Mouse (Mus musculus): ENCODE results near the gene Ush2a. TPM values are rescaled to one million over a fixed set of nuclear protein-coding genes. Genes with fewer than 3 reads are reported as not detected.
A peak's percentile ranks its signal among the peaks of the same experiment; 100 is the strongest.

Ush2a gene
- polyA plus RNA-seq, 1 experiment from 2014 or later: not detected

- WGBS: 45% methylated on average over 4 of the region's 4 CpGs
- ATAC-seq (ENCODE audit: insufficient read depth): no peak
- H3K4me1 ChIP-seq (ENCODE audit: insufficient read depth): no peaks in the 10 kb centered on the region
- no peak overlapping the region for H3K4me3 ChIP-seq (ENCODE audit: low read depth, low read length)
- H3K4me2 ChIP-seq: no peak overlapping the region
- no peak overlapping the region for H3K27ac ChIP-seq (ENCODE audit: low read depth)
- peak; percentile 69 for DNase-seq
- TF ChIP-seq CTCF (IDR thresholded peaks at IDR 0.05; ENCODE audit: low read depth): peak; percentile 74
- H3K9ac ChIP-seq: no peak overlapping the region
- no peaks in the 10 kb centered on the region for H3K36me3 ChIP-seq (ENCODE audit: insufficient read depth)
- no peaks in the 10 kb centered on the region for H3K9me3 ChIP-seq (ENCODE audit: low read depth, low read length)
- no peaks in the 10 kb centered on the region for H3K27me3 ChIP-seq (ENCODE audit: insufficient read depth, low read length)
Observed at GRCm38 (mm10) chr1:188633736-188634135, 371.9 kb downstream of the Ush2a start.

DNA sequence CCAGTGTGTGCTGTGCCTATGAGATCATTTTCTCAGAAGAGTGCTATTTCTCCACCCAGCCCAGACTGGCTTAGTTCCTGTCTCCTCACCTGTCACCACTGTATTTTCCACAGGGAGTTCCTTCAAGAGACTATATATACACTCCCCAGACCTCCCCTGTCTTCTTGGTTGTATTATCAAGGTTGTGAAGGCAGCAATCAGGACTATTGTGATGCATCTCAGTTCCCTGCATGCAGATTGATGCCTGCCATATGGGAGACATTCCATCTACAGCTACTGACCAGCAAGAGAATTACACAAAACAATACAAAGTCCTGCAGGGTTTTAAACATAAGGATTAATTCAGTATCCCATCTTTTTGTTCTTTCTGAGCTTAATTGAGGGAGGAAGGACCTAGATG is 377.8 kb downstream of the Ush2a start:
- no peak overlapping the region for H3K4me3 ChIP-seq (ENCODE audit: low read depth, low read length)
- no peak for TF ChIP-seq CTCF (IDR thresholded peaks at IDR 0.05; ENCODE audit: low read depth)
- no peaks in the 10 kb centered on the region for H3K27me3 ChIP-seq (ENCODE audit: insufficient read depth, low read length)
- no peak overlapping the region for H3K9ac ChIP-seq
- ATAC-seq (ENCODE audit: insufficient read depth) (no peak), DNase-seq (no peak)
- no peak overlapping the region for H3K27ac ChIP-seq (ENCODE audit: low read depth)
- no peaks in the 10 kb centered on the region for H3K9me3 ChIP-seq (ENCODE audit: low read depth, low read length)
- no peaks in the 10 kb centered on the region for H3K36me3 ChIP-seq (ENCODE audit: insufficient read depth)
- H3K4me1 ChIP-seq (ENCODE audit: insufficient read depth): no peaks in the 10 kb centered on the region
- no peak overlapping the region for H3K4me2 ChIP-seq

DNA sequence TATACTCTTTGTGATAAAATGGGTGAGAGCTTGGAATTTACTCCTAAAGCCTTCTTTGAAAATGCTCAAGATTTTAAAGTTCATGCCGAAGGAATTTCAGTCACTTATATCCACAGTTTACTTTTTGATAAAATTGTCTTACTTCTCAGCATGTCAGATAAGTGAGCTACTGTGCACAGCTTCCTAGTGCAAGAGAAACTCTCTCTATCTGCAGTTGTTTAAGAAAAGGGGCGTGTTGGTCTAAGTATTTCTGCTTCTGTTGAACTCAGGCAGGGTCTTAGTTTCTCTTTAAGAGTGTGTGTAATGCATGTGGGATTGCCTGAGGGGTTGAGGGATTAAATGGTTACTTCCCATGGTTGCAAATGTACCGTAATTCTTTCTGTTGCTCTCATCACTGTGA is 381.3 kb downstream of the Ush2a start:
- Histone ChIP-seq H3K9me3 (ENCODE audit: low read depth, low read length) (no peaks in the 10 kb centered on the region), H3K4me3 (ENCODE audit: low read depth, low read length) (no peak overlapping the region), H3K27me3 (ENCODE audit: insufficient read depth, low read length) (no peaks in the 10 kb centered on the region), H3K9ac (no peak overlapping the region), H3K4me2 (no peak overlapping the region), H3K36me3 (ENCODE audit: insufficient read depth) (no peaks in the 10 kb centered on the region), H3K27ac (ENCODE audit: low read depth) (peak overlapping the region; percentile 56), H3K4me1 (ENCODE audit: insufficient read depth) (no peaks in the 10 kb centered on the region)
- ATAC-seq (ENCODE audit: insufficient read depth) (no peak), DNase-seq (peak; percentile 19)
- TF ChIP-seq CTCF (IDR thresholded peaks at IDR 0.05; ENCODE audit: low read depth): no peak
- 45% methylated on average over 3 of the region's 3 CpGs for WGBS

DNA sequence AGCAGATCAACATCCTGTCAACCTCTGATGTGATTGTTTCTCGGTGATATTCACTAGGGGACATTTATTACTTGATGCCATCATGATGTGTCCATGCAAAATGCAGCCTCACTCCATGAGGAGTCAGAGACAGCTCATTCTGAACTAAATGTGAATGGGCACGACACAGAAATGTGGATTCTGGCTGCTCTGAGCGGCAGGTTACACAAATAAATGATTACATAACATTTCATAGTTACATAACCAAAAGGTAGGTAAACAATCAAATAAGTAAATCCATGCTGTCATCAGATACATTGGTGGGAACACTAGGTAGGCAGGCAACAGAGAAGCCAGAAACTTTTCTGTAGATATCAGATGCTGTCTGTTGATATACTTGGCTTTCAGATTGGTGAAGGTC is 391.2 kb downstream of the Ush2a start:
- no peak overlapping the region for H3K4me3 ChIP-seq (ENCODE audit: low read depth, low read length)
- ATAC-seq (ENCODE audit: insufficient read depth) (no peak), DNase-seq (no peak)
- no peaks in the 10 kb centered on the region for H3K9me3 ChIP-seq (ENCODE audit: low read depth, low read length)
- H3K36me3 ChIP-seq (ENCODE audit: insufficient read depth): no peaks in the 10 kb centered on the region
- H3K27ac ChIP-seq (ENCODE audit: low read depth): no peak overlapping the region
- WGBS: 68% methylated on average over 3 of the region's 3 CpGs
- H3K9ac ChIP-seq: no peak overlapping the region
- no peak overlapping the region for H3K4me2 ChIP-seq
- no peak for TF ChIP-seq CTCF (IDR thresholded peaks at IDR 0.05; ENCODE audit: low read depth)
- H3K27me3 ChIP-seq (ENCODE audit: insufficient read depth, low read length): no peaks in the 10 kb centered on the region
- H3K4me1 ChIP-seq (ENCODE audit: insufficient read depth): no peaks in the 10 kb centered on the region

DNA sequence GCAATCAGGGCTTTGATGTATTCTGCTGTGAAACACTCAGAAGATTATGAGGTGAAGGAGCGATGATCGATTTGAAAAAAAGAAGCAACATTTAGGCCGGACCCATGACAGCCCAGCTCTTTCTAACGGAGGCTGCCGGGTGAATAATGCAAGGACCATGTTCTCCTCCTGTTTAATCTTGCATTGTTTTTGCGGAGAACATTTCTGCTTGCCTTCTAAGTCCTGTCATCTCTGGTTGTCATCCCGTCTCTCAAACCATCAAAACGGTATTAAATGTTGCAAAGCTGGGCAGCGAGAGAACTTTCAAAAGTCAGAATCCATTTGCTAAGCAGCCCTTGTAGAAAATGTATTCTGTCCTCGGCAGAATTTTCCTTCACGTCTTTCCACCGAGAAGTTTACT is 394.3 kb downstream of the Ush2a start:
- TF ChIP-seq CTCF (IDR thresholded peaks at IDR 0.05; ENCODE audit: low read depth): no peak
- DNase-seq (no peak), ATAC-seq (ENCODE audit: insufficient read depth) (no peak)
- Histone ChIP-seq H3K27ac (ENCODE audit: low read depth) (no peak overlapping the region), H3K4me3 (ENCODE audit: low read depth, low read length) (no peak overlapping the region), H3K36me3 (ENCODE audit: insufficient read depth) (no peaks in the 10 kb centered on the region), H3K9ac (no peak overlapping the region), H3K9me3 (ENCODE audit: low read depth, low read length) (no peaks in the 10 kb centered on the region), H3K4me1 (ENCODE audit: insufficient read depth) (0 out of 2 replicates have a peak, but pooled peaks cover 2% of the 10 kb centered on the region), H3K4me2 (no peak overlapping the region), H3K27me3 (ENCODE audit: insufficient read depth, low read length) (no peaks in the 10 kb centered on the region)
- 73% methylated on average over 12 of the region's 12 CpGs for WGBS

GRCm38 (mm10) chr1:188659159-188659558 is 397.3 kb downstream of the Ush2a start:
- no peak for TF ChIP-seq CTCF (IDR thresholded peaks at IDR 0.05; ENCODE audit: low read depth)
- Histone ChIP-seq H3K36me3 (ENCODE audit: insufficient read depth) (no peaks in the 10 kb centered on the region), H3K27ac (ENCODE audit: low read depth) (no peak overlapping the region), H3K27me3 (ENCODE audit: insufficient read depth, low read length) (no peaks in the 10 kb centered on the region), H3K4me3 (ENCODE audit: low read depth, low read length) (no peak overlapping the region), H3K4me1 (ENCODE audit: insufficient read depth) (0 out of 2 replicates have a peak, but pooled peaks cover 2% of the 10 kb centered on the region), H3K9me3 (ENCODE audit: low read depth, low read length) (no peaks in the 10 kb centered on the region), H3K4me2 (no peak overlapping the region), H3K9ac (no peak overlapping the region)
- 59% methylated on average over 3 of the region's 3 CpGs for WGBS
- ATAC-seq (ENCODE audit: insufficient read depth) (no peak), DNase-seq (peak; percentile 27)

GRCm38 (mm10) chr1:188660339-188660738 is 398.5 kb downstream of the Ush2a start:
- H3K9ac ChIP-seq: no peak overlapping the region
- no peak overlapping the region for H3K27ac ChIP-seq (ENCODE audit: low read depth)
- H3K36me3 ChIP-seq (ENCODE audit: insufficient read depth): no peaks in the 10 kb centered on the region

More at GRCm38 (mm10) chr1:188660339-188660738, 398.5 kb downstream of the Ush2a start:
- DNase-seq (peak; percentile 37), ATAC-seq (ENCODE audit: insufficient read depth) (peak; percentile 87)
- Histone ChIP-seq H3K9me3 (ENCODE audit: low read depth, low read length) (no peaks in the 10 kb centered on the region), H3K4me3 (ENCODE audit: low read depth, low read length) (peak overlapping the region; percentile 20; the same call in 1 of the 2 replicates), H3K4me1 (ENCODE audit: insufficient read depth) (0 out of 2 replicates have a peak, but pooled peaks cover 2% of the 10 kb centered on the region), H3K4me2 (peak overlapping the region; percentile 52), H3K27me3 (ENCODE audit: insufficient read depth, low read length) (no peaks in the 10 kb centered on the region)
- WGBS: 19% methylated on average over 3 of the region's 3 CpGs
- TF ChIP-seq CTCF (IDR thresholded peaks at IDR 0.05; ENCODE audit: low read depth): no peak

Data from lung, embryonic 14.5 days (tissue).